ENCODE assay signal across 10 mouse cellular contexts in genomic region chr8:35206271-35206670, GRCm38 (mm10).
A peak's percentile ranks its signal among the peaks of the same experiment; 100 is the strongest.
DNase-seq lines count a peak whose midpoint lies in the region; ATAC-seq and TF ChIP-seq lines count a peak whose summit lies in the region.
"Had no signal": no experiment of that assay in that cellular context is flagged by ENCODE, and none has a peak within 500 bp of the region (broad histone marks: within the 10 kb centered on the region; RNA-seq: fewer than 3 reads in every experiment).

No protein-coding gene starts in this region.

- H3K9me3 ChIP-seq in liver, embryonic 16.5 days (replicated peaks; ENCODE audit: control insufficient read depth, low read length) = no peaks in the 10 kb centered on the region
- no peaks in the 10 kb centered on the region for H3K9me3 ChIP-seq in forebrain, embryonic 14.5 days (replicated peaks; ENCODE audit: control insufficient read depth, low read length)
- H3K9me3 ChIP-seq: hindbrain, embryonic 15.5 days; midbrain, embryonic 10.5 days had no signal

- 0 out of 2 replicates have a peak, but pooled peaks have one; percentile 9 for TF ChIP-seq POLR2A in thymus, adult 2 months (IDR thresholded peaks at IDR 0.05; ENCODE audit: control insufficient read depth, extremely low read depth, insufficient read depth, low read length, poor library complexity)

- no peak overlapping the region for H3K4me3 ChIP-seq in thymus, adult 2 months (ENCODE audit: control insufficient read depth, insufficient read depth, low read length)
- H3K4me3 ChIP-seq in liver, embryonic 16.5 days (ENCODE audit: low read depth, low read length) = no peak overlapping the region; the same call in 1 of the 2 replicates
- H3K4me3 ChIP-seq in forebrain, embryonic 14.5 days (ENCODE audit: low read depth, low read length) = no peak overlapping the region
- H3K4me3 ChIP-seq: hindbrain, embryonic 15.5 days; midbrain, embryonic 10.5 days had no signal

- peaks cover 42% of the 10 kb centered on the region for H3K4me1 ChIP-seq in thymus, adult 2 months (replicated peaks; ENCODE audit: control insufficient read depth, insufficient read depth, low read length)
- peaks cover 4% of the 10 kb centered on the region for H3K4me1 ChIP-seq in liver, embryonic 16.5 days (ENCODE audit: control insufficient read depth, low read depth, low read length)
- no peaks in the 10 kb centered on the region; the same call in 1 of the 2 replicates for H3K4me1 ChIP-seq in forebrain, embryonic 14.5 days (ENCODE audit: control insufficient read depth, insufficient read depth, low read length)

- no peak overlapping the region for H3K9ac ChIP-seq in liver, embryonic 16.5 days (ENCODE audit: low read depth, low read length)
- H3K9ac ChIP-seq in forebrain, embryonic 14.5 days (ENCODE audit: low read length) = no peak overlapping the region
- H3K9ac ChIP-seq: hindbrain, embryonic 15.5 days had no signal

- DNase-seq in thymus, adult 2 months = no peak
- no peak for DNase-seq in thymus, postnatal 25 days
- peak; percentile 65 to 80 for DNase-seq in heart, postnatal 10 days
- no peak for DNase-seq in embryo, embryonic 11 days
- no peak for DNase-seq in forebrain, embryonic 14.5 days (ENCODE audit: low spot score)
- DNase-seq in left cerebral cortex, adult 11 months (ENCODE audit: low spot score) = no peak

- H3K27ac ChIP-seq in thymus, adult 2 months (ENCODE audit: control insufficient read depth, insufficient read depth, low read length) = peak overlapping the region; percentile 62
- H3K27ac ChIP-seq in liver, embryonic 16.5 days (ENCODE audit: low read length) = peak overlapping the region; percentile 76
- H3K27ac ChIP-seq in forebrain, embryonic 14.5 days (ENCODE audit: low read depth, low read length) = no peak overlapping the region
- H3K27ac ChIP-seq: hindbrain, embryonic 15.5 days had no signal

- no peaks in the 10 kb centered on the region for H3K27me3 ChIP-seq in thymus, adult 2 months (ENCODE audit: control insufficient read depth, insufficient read depth, low read length)
- no peaks in the 10 kb centered on the region for H3K27me3 ChIP-seq in liver, embryonic 16.5 days (ENCODE audit: control insufficient read depth, insufficient read depth, low read depth, low read length)
- no peaks in the 10 kb centered on the region for H3K27me3 ChIP-seq in forebrain, embryonic 14.5 days (replicated peaks; ENCODE audit: control insufficient read depth, insufficient read depth, low read length)
- H3K27me3 ChIP-seq: hindbrain, embryonic 15.5 days had no signal

- no peaks in the 10 kb centered on the region for H3K36me3 ChIP-seq in thymus, adult 2 months (ENCODE audit: control insufficient read depth, insufficient read depth, low read length)
- no peaks in the 10 kb centered on the region for H3K36me3 ChIP-seq in liver, embryonic 16.5 days (ENCODE audit: control insufficient read depth, insufficient read depth)
- no peaks in the 10 kb centered on the region for H3K36me3 ChIP-seq in forebrain, embryonic 14.5 days (ENCODE audit: control insufficient read depth, insufficient read depth, low read length)
- H3K36me3 ChIP-seq: hindbrain, embryonic 15.5 days; midbrain, embryonic 10.5 days had no signal

- 24% methylated on average over 6 of the region's 6 CpGs for WGBS in thymus, adult 2 months
- 12% methylated on average over 6 of the region's 6 CpGs for WGBS in liver, embryonic 16.5 days (ENCODE audit: insufficient replicate concordance)
- 72% methylated on average over 6 of the region's 6 CpGs for WGBS in forebrain, embryonic 14.5 days

- intact Hi-C loops in heart, postnatal 10 days (cut with DNase I) = loop anchor here (5.0 kb wide), 2 partner anchors 261 to 314 kb away; no protein-coding TSS in a partner anchor

- no peak for TF ChIP-seq CTCF in thymus, adult 2 months (IDR thresholded peaks at IDR 0.05; ENCODE audit: borderline replicate concordance, control insufficient read depth, extremely low read depth, insufficient read depth, low read length, poor library complexity)

- peak; percentile 89 for ATAC-seq in liver, embryonic 16.5 days (ENCODE audit: low read depth)
- no peak for ATAC-seq in CD4-positive, CD25-positive, alpha-beta regulatory T cell, adult 4 months
- no peak for ATAC-seq in forebrain, embryonic 14.5 days

- H3K4me2 ChIP-seq in liver, embryonic 16.5 days (ENCODE audit: low read depth, low read length) = peak overlapping the region; percentile 45; the same call in 1 of the 2 replicates
- H3K4me2 ChIP-seq in forebrain, embryonic 14.5 days (ENCODE audit: low read length) = no peak overlapping the region

Comparison
In these comparisons a context has a peak if more than half of its experiments do, and no peak if none do; other contexts are left out.
1. DNase-seq: peak in heart, postnatal 10 days (2 of 2); none in thymus, adult 2 months (single experiment), thymus, postnatal 25 days (single experiment), embryo, embryonic 11 days (single experiment), forebrain, embryonic 14.5 days (single experiment) and left cerebral cortex, adult 11 months (single experiment).